Mouse (Mus musculus) forebrain, embryonic 11.5 days (tissue): ENCODE measurements around the gene Cxcl14. TPM values are rescaled to one million over a fixed set of nuclear protein-coding genes. Genes with fewer than 3 reads are reported as not detected.
A peak's percentile ranks its signal among the peaks of the same experiment; 100 is the strongest.

Source experiments
- ATAC-seq: fragments of 200-750 bp; cut with Nextera tagmentation; replicated peaks from 2 replicates; pipeline ENCODE4 v1.8.0; 2017; ENCODE audit warnings: moderate TSS enrichment; ENCODE audit not compliant: low FRiP score
- DNase-seq: peaks from one replicate; pipeline ENCODE4 v3.0.0-alpha.2; 2017; ENCODE audit warnings: low spot score
- H3K27ac ChIP-seq: fragments of 300-500 bp; sonication (generic); 2 replicates; pipeline ENCODE4 v1.5.1; 2014; ENCODE audit warnings: low read depth, low read length
- H3K27me3 ChIP-seq: fragments of 300-500 bp; sonication (generic); 2 replicates; pipeline ENCODE4 v1.6.1; 2014; ENCODE audit warnings: mild to moderate bottlenecking, low read length, mixed read lengths; ENCODE audit not compliant: control insufficient read depth, insufficient read depth
- H3K36me3 ChIP-seq: fragments of 300-500 bp; sonication (generic); 2 replicates; pipeline ENCODE4 v1.6.1; 2014; ENCODE audit warnings: mild to moderate bottlenecking, low read length, moderate library complexity, mixed read lengths; ENCODE audit not compliant: control insufficient read depth, insufficient read depth
- H3K4me1 ChIP-seq: fragments of 300-500 bp; sonication (generic); replicated peaks from 2 replicates; pipeline ENCODE4 v1.6.1; 2014; ENCODE audit warnings: low read length, mixed read lengths; ENCODE audit not compliant: control insufficient read depth, insufficient read depth
- H3K4me2 ChIP-seq: fragments of 300-500 bp; sonication (generic); 2 replicates; pipeline ENCODE4 v1.6.1; 2014; ENCODE audit warnings: low read depth, mild to moderate bottlenecking, low read length, moderate library complexity, mixed read lengths; ENCODE audit not compliant: severe bottlenecking
- H3K4me3 ChIP-seq: fragments of 300-500 bp; sonication (generic); 2 replicates; pipeline ENCODE4 v1.5.1; 2014; ENCODE audit warnings: low read depth, low read length
- H3K9ac ChIP-seq: fragments of 300-500 bp; sonication (generic); 2 replicates; pipeline ENCODE4 v1.6.1; 2014; ENCODE audit warnings: low read length
- H3K9me3 ChIP-seq: fragments of 300-500 bp; sonication (generic); 2 replicates; pipeline ENCODE4 v1.6.1; 2016; ENCODE audit warnings: low read length, mixed read lengths; ENCODE audit not compliant: control insufficient read depth
- WGBS: fragments of 180-500 bp; shearing (Covaris S2); extraction: QIAGEN DNeasy Blood & Tissue Kit; methylation state at CpG from one replicate; pipeline ENCODE4 v1.1.7; 2014; 5-methylcytosine and 5-hydroxymethylcytosine counted together
- polyA plus RNA-seq: library from polyadenylated mRNA; unstranded; fragments of >200 nt; fragmentation: Nextera tagmentation; extraction: Ambion mirVana; gene quantifications from 2 replicates; pipeline ENCODE4 v1.2.1, GENCODE M21; 2014

Cxcl14 gene
- polyA plus RNA-seq, 1 experiment from 2014 or later: 8.6 TPM

- H3K4me2 ChIP-seq: peak overlapping the region; percentile 33; the same call in 1 of the 2 replicates
- ATAC-seq: peak; percentile 45
- peak; percentile 68 for DNase-seq
- H3K4me3 ChIP-seq: no peak overlapping the region
- H3K9me3 ChIP-seq: no peaks in the 10 kb centered on the region
- H3K9ac ChIP-seq: no peak overlapping the region; the same call in 1 of the 2 replicates
- H3K4me1 ChIP-seq: peaks cover 20% of the 10 kb centered on the region; the same call in 1 of the 2 replicates
- peaks cover 68% of the 10 kb centered on the region for H3K27me3 ChIP-seq
- 2% methylated on average over 17 of the region's 17 CpGs for WGBS
- H3K36me3 ChIP-seq: no peaks in the 10 kb centered on the region
- H3K27ac ChIP-seq: peak overlapping the region; percentile 68; the same call in 1 of the 2 replicates
Observed at GRCm38 (mm10) chr13:56260344-56260780, 36.0 kb downstream of the Cxcl14 start.

- H3K4me1 ChIP-seq: peaks cover 20% of the 10 kb centered on the region; the same call in 1 of the 2 replicates
- H3K36me3 ChIP-seq: no peaks in the 10 kb centered on the region
- no peaks in the 10 kb centered on the region for H3K9me3 ChIP-seq
- H3K27me3 ChIP-seq: peaks cover 68% of the 10 kb centered on the region
- WGBS: 2% methylated on average over 5 of the region's 5 CpGs
- peak overlapping the region; percentile 68; the same call in 1 of the 2 replicates for H3K27ac ChIP-seq
- no peak for ATAC-seq
- no peak overlapping the region; the same call in 1 of the 2 replicates for H3K9ac ChIP-seq
- peak overlapping the region; percentile 33; the same call in 1 of the 2 replicates for H3K4me2 ChIP-seq
- no peak overlapping the region for H3K4me3 ChIP-seq
- no peak for DNase-seq
Observed at GRCm38 (mm10) chr13:56259926-56260250, 36.5 kb downstream of the Cxcl14 start.

DNA sequence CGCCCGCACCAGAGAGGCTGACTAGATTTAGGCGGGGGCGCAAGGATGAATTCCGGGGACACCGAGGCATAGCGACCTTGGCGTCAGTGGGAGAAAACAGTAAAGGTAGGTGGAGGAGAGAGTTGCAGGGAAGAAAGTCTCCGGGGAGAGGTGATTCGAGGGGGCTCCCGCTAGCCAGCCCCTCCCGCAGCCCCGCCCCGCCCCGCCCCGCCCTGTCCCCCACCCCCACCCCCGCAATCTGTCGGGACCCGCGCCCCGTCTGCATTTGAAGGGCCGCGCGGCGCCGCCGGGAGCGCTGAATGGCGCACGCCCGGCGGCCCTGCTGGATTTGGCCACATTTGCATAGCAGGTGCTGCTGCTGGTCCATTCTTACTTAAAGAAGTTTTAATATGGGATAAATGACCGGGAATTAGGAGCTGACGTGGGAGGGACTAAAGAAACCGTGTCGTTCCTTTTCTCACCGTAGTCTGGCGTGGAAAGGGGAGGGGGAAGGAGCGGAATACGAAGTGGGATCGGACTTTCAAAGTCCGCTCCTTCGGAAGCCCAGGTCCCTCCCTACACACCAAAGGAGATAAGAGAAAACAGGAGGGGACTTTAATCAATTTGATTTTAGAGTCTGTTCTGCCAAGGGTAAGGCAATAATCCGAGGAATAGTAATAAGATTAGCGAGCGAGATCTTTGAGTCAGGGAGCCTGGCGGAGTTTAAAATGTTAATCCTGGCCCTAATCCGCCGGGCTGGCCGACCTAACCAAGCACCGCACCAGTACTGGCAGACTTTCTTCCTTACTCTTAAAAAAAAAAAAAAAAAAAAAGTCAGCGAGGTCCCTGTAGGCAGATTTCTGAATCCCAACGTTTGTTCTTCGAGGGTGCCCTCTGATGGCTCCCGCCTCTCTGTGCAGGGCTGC is 37.1 kb downstream of the Cxcl14 start:
- peaks cover 20% of the 10 kb centered on the region; the same call in 1 of the 2 replicates for H3K4me1 ChIP-seq

DNA sequence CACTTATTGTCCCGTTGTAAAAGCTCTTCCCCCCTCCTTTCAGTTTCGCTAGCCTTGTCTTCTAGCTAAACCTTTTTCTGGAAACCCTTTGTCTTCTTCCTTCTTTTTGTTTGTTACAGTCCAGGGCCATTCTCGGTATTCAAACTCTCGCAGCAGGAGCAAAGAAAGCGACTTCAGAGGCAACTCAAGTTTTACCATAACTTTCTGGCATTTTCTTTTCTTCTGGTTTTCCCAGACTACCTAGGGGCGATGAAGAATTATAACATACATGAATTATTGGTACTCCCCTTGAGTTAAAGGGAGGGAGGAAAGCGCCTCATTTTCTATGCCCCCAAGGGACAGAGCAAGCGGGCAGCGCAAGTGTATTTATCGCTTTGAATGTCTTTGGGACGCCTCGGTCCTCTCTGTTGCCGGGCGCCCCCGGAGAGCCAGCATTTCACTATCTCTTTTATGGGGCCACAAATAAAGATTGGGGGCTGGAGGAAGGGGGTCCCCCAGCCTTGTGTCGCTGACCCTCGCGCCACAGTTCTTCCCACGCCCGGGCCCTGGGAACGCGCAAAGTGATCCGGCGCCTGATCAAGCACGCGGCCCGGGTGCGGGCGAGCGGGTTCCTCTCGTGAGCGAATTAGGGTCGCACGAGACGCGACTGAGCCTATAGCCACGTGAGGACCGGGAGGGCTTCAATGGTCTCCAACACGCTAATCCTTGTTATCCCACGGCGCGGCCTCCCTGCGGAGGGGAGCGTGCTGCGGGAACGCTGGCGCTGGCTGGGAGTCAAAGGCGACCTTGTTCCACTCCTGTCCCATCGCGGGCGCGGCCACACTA is 37.9 kb downstream of the Cxcl14 start:
- peak overlapping the region; percentile 68 for H3K27ac ChIP-seq
- ATAC-seq (peak; percentile 42), DNase-seq (peak; percentile 80)
- no peaks in the 10 kb centered on the region for H3K36me3 ChIP-seq
- peaks cover 20% of the 10 kb centered on the region; the same call in 1 of the 2 replicates for H3K4me1 ChIP-seq
- H3K9me3 ChIP-seq: no peaks in the 10 kb centered on the region
- H3K9ac ChIP-seq: peak overlapping the region; percentile 49
- peak overlapping the region; percentile 61 for H3K4me2 ChIP-seq
- H3K27me3 ChIP-seq: peaks cover 81% of the 10 kb centered on the region
- peak overlapping the region; percentile 27 for H3K4me3 ChIP-seq
- WGBS: under 1% methylated on average over 52 of the region's 52 CpGs

More for the DNA sequence above, 37.1 kb downstream of the Cxcl14 start:
- H3K27me3 ChIP-seq: peaks cover 74% of the 10 kb centered on the region
- no peaks in the 10 kb centered on the region for H3K36me3 ChIP-seq
- H3K9ac ChIP-seq: peak overlapping the region; percentile 49
- H3K4me3 ChIP-seq: peak overlapping the region; percentile 27
- H3K9me3 ChIP-seq: no peaks in the 10 kb centered on the region
- peak; percentile 36 for ATAC-seq
- WGBS: under 1% methylated on average over 55 of the region's 55 CpGs
- H3K4me2 ChIP-seq: peak overlapping the region; percentile 61
- H3K27ac ChIP-seq: peak overlapping the region; percentile 68
- peak; percentile 78 for DNase-seq

GRCm38 (mm10) chr13:56257469-56258153 is 38.7 kb downstream of the Cxcl14 start:
- H3K4me3 ChIP-seq: no peak overlapping the region
- H3K27me3 ChIP-seq: peaks cover 89% of the 10 kb centered on the region
- no peaks in the 10 kb centered on the region for H3K36me3 ChIP-seq
- no peak overlapping the region for H3K27ac ChIP-seq
- H3K4me2 ChIP-seq: peak overlapping the region; percentile 61; the same call in 1 of the 2 replicates
- ATAC-seq (no peak), DNase-seq (no peak)
- H3K9me3 ChIP-seq: no peaks in the 10 kb centered on the region
- H3K4me1 ChIP-seq: peaks cover 23% of the 10 kb centered on the region
- H3K9ac ChIP-seq: no peak overlapping the region
- WGBS: 3% methylated on average over 12 of the region's 12 CpGs

DNA sequence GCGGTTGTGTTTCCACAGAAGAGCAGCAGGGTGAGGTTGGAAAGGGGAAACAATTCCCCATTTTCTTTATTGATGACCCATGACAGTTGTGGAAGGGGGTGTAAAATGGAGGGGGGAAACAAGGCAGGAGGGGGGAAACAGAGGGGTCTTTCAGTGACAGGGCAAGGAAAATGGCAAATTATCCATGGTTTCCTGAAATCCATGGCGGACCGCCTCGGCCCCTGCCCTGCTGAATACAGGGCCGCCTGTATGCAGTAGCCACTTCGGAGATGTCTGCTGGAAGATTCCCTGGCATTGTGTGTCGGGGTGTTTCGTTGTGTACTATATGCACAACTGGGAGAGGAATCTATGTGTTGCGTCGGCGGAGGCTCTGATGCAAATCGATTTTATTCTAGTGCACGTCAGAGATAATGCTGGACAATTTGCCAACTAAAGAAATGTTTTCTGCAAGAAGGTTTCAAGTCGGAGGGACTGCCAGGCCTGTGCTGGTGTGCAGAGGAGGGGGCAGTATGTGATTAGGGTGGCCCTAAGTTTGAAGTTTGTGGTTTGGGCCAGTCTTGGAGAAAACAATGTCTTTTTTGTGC is 39.5 kb downstream of the Cxcl14 start:
- Histone ChIP-seq H3K4me3 (no peak overlapping the region), H3K27ac (no peak overlapping the region), H3K4me2 (no peak overlapping the region), H3K9me3 (no peaks in the 10 kb centered on the region), H3K4me1 (peaks cover 28% of the 10 kb centered on the region), H3K36me3 (no peaks in the 10 kb centered on the region), H3K27me3 (peaks cover 89% of the 10 kb centered on the region), H3K9ac (0 out of 2 replicates have a peak overlapping the region, but pooled peaks have one; percentile 5)
- DNase-seq: no peak
- 4% methylated on average over 14 of the region's 14 CpGs for WGBS
- no peak for ATAC-seq

GRCm38 (mm10) chr13:56253379-56253778 is 43.0 kb downstream of the Cxcl14 start:
- no peak overlapping the region for H3K9ac ChIP-seq
- DNase-seq: no peak
- no peak overlapping the region for H3K4me3 ChIP-seq
- 11% methylated on average over 3 of the region's 3 CpGs for WGBS
- no peak overlapping the region for H3K27ac ChIP-seq
- peaks cover 28% of the 10 kb centered on the region for H3K4me1 ChIP-seq
- ATAC-seq: no peak
- peaks cover 89% of the 10 kb centered on the region for H3K27me3 ChIP-seq
- H3K9me3 ChIP-seq: no peaks in the 10 kb centered on the region
- H3K4me2 ChIP-seq: no peak overlapping the region
- H3K36me3 ChIP-seq: no peaks in the 10 kb centered on the region
